ENCODE assay signal across 8 mouse cellular contexts in genomic region chr10:102435048-102435447, GRCm38 (mm10). TPM values are rescaled to one million over a fixed set of nuclear protein-coding genes. Genes with fewer than 3 reads are reported as not detected.
A peak's percentile ranks its signal among the peaks of the same experiment; 100 is the strongest.
DNase-seq lines count a peak whose midpoint lies in the region; ATAC-seq and TF ChIP-seq lines count a peak whose summit lies in the region.
"Not testable (repeated sequence)": the region's sequence is repeated elsewhere in the genome, so short reads cannot be mapped to it uniquely, and the experiment has no call there.

No protein-coding gene starts in this region.

- not testable (repeated sequence) for H3K4me1 ChIP-seq in hindbrain, embryonic 14.5 days (replicated peaks; ENCODE audit: control insufficient read depth, insufficient read depth, low read length); liver, postnatal 0 days (ENCODE audit: insufficient read depth); midbrain, postnatal 0 days (ENCODE audit: insufficient read depth, low read length); stomach, postnatal 0 days (replicated peaks; ENCODE audit: control insufficient read depth, insufficient read depth)

- H3K4me2 ChIP-seq in hindbrain, embryonic 14.5 days (replicated peaks), result peak overlapping the region; percentile 30
- H3K4me2 ChIP-seq in liver, postnatal 0 days (ENCODE audit: low read depth, low read length); midbrain, postnatal 0 days (ENCODE audit: low read depth, low read length, poor library complexity, severe bottlenecking); stomach, postnatal 0 days (replicated peaks; ENCODE audit: low read depth): not testable (repeated sequence)

- CTCF ChIA-PET in Patski (lab: Charles Lee), result interaction anchor here (1.4 to 1.8 kb wide), 2 partner anchors 9 to 14 kb away, joined by 4 to 5 read pairs; no protein-coding TSS in a partner anchor

- peaks cover 25% of the 10 kb centered on the region for H3K27me3 ChIP-seq in Patski
- not testable (repeated sequence) for H3K27me3 ChIP-seq in hindbrain, embryonic 14.5 days (ENCODE audit: control insufficient read depth, insufficient read depth, low read length); liver, postnatal 0 days (ENCODE audit: insufficient read depth, low read length); midbrain, postnatal 0 days (ENCODE audit: insufficient read depth, low read length); stomach, postnatal 0 days (ENCODE audit: control insufficient read depth, insufficient read depth, low read length)

- TF ChIP-seq EP300 in liver, postnatal 0 days (IDR thresholded peaks at IDR 0.05; ENCODE audit: low read depth); stomach, postnatal 0 days (optimal IDR thresholded peaks at IDR 0.05): not testable (repeated sequence)

- peak; percentile 60 for ATAC-seq in Patski
- ATAC-seq in hindbrain, embryonic 14.5 days (ENCODE audit: low FRiP score), result peak; percentile 57; the same call in 1 of the 2 replicates
- ATAC-seq in liver, postnatal 0 days, result 0 out of 2 replicates have a peak, but pooled peaks have one; percentile 17
- not testable (repeated sequence) for ATAC-seq in midbrain, postnatal 0 days (ENCODE audit: low FRiP score); stomach, postnatal 0 days (ENCODE audit: low FRiP score, low TSS enrichment)

- POLR2A ChIA-PET in Patski (lab: Charles Lee), result not testable (repeated sequence)

- H3K4me3 ChIP-seq in hindbrain, embryonic 14.5 days (replicated peaks; ENCODE audit: low read length); liver, postnatal 0 days (ENCODE audit: low read depth, low read length); midbrain, postnatal 0 days (ENCODE audit: low read depth, low read length); stomach, postnatal 0 days (ENCODE audit: low read depth, low read length): not testable (repeated sequence)

- H3K9me3 ChIP-seq in hindbrain, embryonic 14.5 days (ENCODE audit: control insufficient read depth, low read length); liver, postnatal 0 days (ENCODE audit: low read length); midbrain, postnatal 0 days (ENCODE audit: low read length); stomach, postnatal 0 days (ENCODE audit: control insufficient read depth, low read length): not testable (repeated sequence)

- not testable (repeated sequence) for H3K9ac ChIP-seq in hindbrain, embryonic 14.5 days; liver, postnatal 0 days (replicated peaks); midbrain, postnatal 0 days (replicated peaks; ENCODE audit: low read length, poor library complexity, severe bottlenecking); stomach, postnatal 0 days (ENCODE audit: low read length)

- peak; percentile 78 for TF ChIP-seq CTCF in Patski (IDR thresholded peaks at IDR 0.05)
- peak; percentile 56 for TF ChIP-seq CTCF in liver, postnatal 0 days (IDR thresholded peaks at IDR 0.05; ENCODE audit: low read depth)
- TF ChIP-seq CTCF in midbrain, postnatal 0 days (IDR thresholded peaks at IDR 0.05), result peak; percentile 61
- TF ChIP-seq CTCF in stomach, postnatal 0 days (IDR thresholded peaks at IDR 0.05; ENCODE audit: low read depth), result peak; percentile 63

- in situ Hi-C loops in Patski (cut with MboI; ENCODE audit: low pct_unique_long_range_greater_than_20kb), result loop anchor here (25.0 kb wide), 2 partner anchors 1698 to 1798 kb away; no protein-coding TSS in a partner anchor

- not testable (repeated sequence) for H3K36me3 ChIP-seq in hindbrain, embryonic 14.5 days (replicated peaks; ENCODE audit: control insufficient read depth, insufficient read depth); liver, postnatal 0 days (replicated peaks; ENCODE audit: insufficient read depth, low read length); midbrain, postnatal 0 days (ENCODE audit: insufficient read depth, low read length); stomach, postnatal 0 days (ENCODE audit: control insufficient read depth, insufficient read depth, low read length)

- 7% methylated on average over 5 of the region's 7 CpGs for WGBS in hindbrain, embryonic 14.5 days
- 5% methylated on average over 5 of the region's 7 CpGs for WGBS in liver, postnatal 0 days (ENCODE audit: insufficient replicate concordance)
- WGBS in midbrain, postnatal 0 days, result 3% methylated on average over 5 of the region's 7 CpGs
- 3% methylated on average over 5 of the region's 7 CpGs for WGBS in stomach, postnatal 0 days

- H3K27ac ChIP-seq in hindbrain, embryonic 14.5 days; liver, postnatal 0 days (ENCODE audit: low read depth); midbrain, postnatal 0 days (ENCODE audit: low read depth, low read length); stomach, postnatal 0 days (replicated peaks): not testable (repeated sequence)

- not testable (repeated sequence) for DNase-seq in Patski (ENCODE audit: low read depth, low spot score); hindbrain, embryonic 14.5 days (ENCODE audit: low spot score); liver, postnatal 0 days
- DNase-seq in cerebellum, postnatal 36 days, result peak; percentile 24 to 35
- DNase-seq in frontal cortex, postnatal 25 days (ENCODE audit: low spot score in 2 of 2), result peak; percentile 11 to 18
- peak; percentile 21 to 68 for DNase-seq in kidney, postnatal 36 days
- peak; percentile 3 for DNase-seq in midbrain, postnatal 0 days (ENCODE audit: low spot score)
- DNase-seq in stomach, postnatal 0 days (ENCODE audit: low spot score), result peak; percentile 34

RNA-seq across cellular contexts. Expression of gene Nts, which starts 55.2 kb away (rescaled TPM):
- polyA plus RNA-seq in Patski (2021), result not detected
- 8.1 and 8.7 TPM in 2 replicates for polyA plus RNA-seq in hindbrain, embryonic 14.5 days (2014; fragmentation: Nextera tagmentation; extraction: Ambion mirVana)
- polyA plus RNA-seq in liver, postnatal 0 days (2015; fragmentation: Nextera tagmentation; extraction: Ambion mirVana), result 0.39 and 0.58 TPM in 2 replicates
- 14.3 TPM in 2 replicates for total RNA-seq in midbrain, postnatal 0 days (2014; rRNA removed)
- polyA plus RNA-seq in midbrain, postnatal 0 days (2015; fragmentation: Nextera tagmentation; extraction: Ambion mirVana), result 26.7 and 28.8 TPM in 2 replicates
- 0.36 and 0.39 TPM in 2 replicates for polyA plus RNA-seq in stomach, postnatal 0 days (2015; fragmentation: Nextera tagmentation; extraction: Ambion mirVana)
